Mouse (Mus musculus) heart, embryonic 14.5 days (tissue): ENCODE data around the gene Exoc2. TPM values are rescaled to one million over a fixed set of nuclear protein-coding genes. Genes with fewer than 3 reads are reported as not detected.

Source experiments
- ATAC-seq: fragments of 200-750 bp; cut with Nextera tagmentation; 2 replicates; pipeline ENCODE4 v1.8.0; 2017; ENCODE audit warnings: low read depth, moderate TSS enrichment; ENCODE audit not compliant: insufficient number of reproducible peaks, insufficient read depth, low FRiP score
- H3K27ac ChIP-seq, 2 experiments: fragments of 200-500 bp in 1 of 2; fragments of 300-500 bp in 1 of 2; sonication (generic) in 1 of 2; replicated peaks in 1 of 2; 2 replicates each; pipeline ENCODE4 v1.5.1; 2012 to 2014; ENCODE audit warnings: low read depth in 2 of 2, low read length in 2 of 2, control low read depth in 1 of 2, mild to moderate bottlenecking in 1 of 2, mixed read lengths in 1 of 2; ENCODE audit not compliant: control insufficient read depth in 1 of 2, insufficient read depth in 1 of 2
- H3K27me3 ChIP-seq: fragments of 300-500 bp; sonication (generic); 2 replicates; pipeline ENCODE4 v1.6.1; 2014; ENCODE audit warnings: mild to moderate bottlenecking, low read length, control low read depth; ENCODE audit not compliant: control insufficient read depth, insufficient read depth
- H3K36me3 ChIP-seq: fragments of 300-500 bp; sonication (generic); 2 replicates; pipeline ENCODE4 v1.6.1; 2014; ENCODE audit warnings: mild to moderate bottlenecking, control low read depth, low read length, mixed read lengths; ENCODE audit not compliant: control insufficient read depth, insufficient read depth
- H3K4me1 ChIP-seq, 2 experiments: fragments of 200-500 bp in 1 of 2; fragments of 300-500 bp in 1 of 2; sonication (generic) in 1 of 2; 2 replicates each; pipeline ENCODE4 v1.6.1; 2012 to 2014; ENCODE audit warnings: low read length in 2 of 2, control low read depth in 1 of 2, mixed read lengths in 1 of 2; ENCODE audit not compliant: control insufficient read depth in 2 of 2, insufficient read depth in 2 of 2
- H3K4me2 ChIP-seq: fragments of 300-500 bp; sonication (generic); 2 replicates; pipeline ENCODE4 v1.6.1; 2014; ENCODE audit warnings: mild to moderate bottlenecking, low read length
- H3K4me3 ChIP-seq, 2 experiments: fragments of 200-500 bp in 1 of 2; fragments of 300-500 bp in 1 of 2; sonication (generic) in 1 of 2; 2 replicates each; pipeline ENCODE4 v1.5.1; 2012 to 2014; ENCODE audit warnings: low read length in 2 of 2, mild to moderate bottlenecking in 2 of 2, control low read depth in 1 of 2, low read depth in 1 of 2, moderate library complexity in 1 of 2; ENCODE audit not compliant: control insufficient read depth in 1 of 2, insufficient read depth in 1 of 2
- H3K9ac ChIP-seq: fragments of 300-500 bp; sonication (generic); 2 replicates; pipeline ENCODE4 v1.6.1; 2014; ENCODE audit warnings: mild to moderate bottlenecking, low read length
- H3K9me3 ChIP-seq: fragments of 300-500 bp; sonication (generic); 2 replicates; pipeline ENCODE4 v1.6.1; 2016; ENCODE audit warnings: low read length, control low read depth; ENCODE audit not compliant: control insufficient read depth
- WGBS: fragments of 180-500 bp; shearing (Covaris S2); extraction: QIAGEN DNeasy Blood & Tissue Kit; methylation state at CpG from one replicate; pipeline ENCODE4 v1.1.7; 2014; 5-methylcytosine and 5-hydroxymethylcytosine counted together
- polyA plus RNA-seq: library from polyadenylated mRNA; unstranded; fragments of >200 nt; fragmentation: Nextera tagmentation; extraction: Ambion mirVana; gene quantifications from 2 replicates; pipeline ENCODE4 v1.2.1, GENCODE M21; 2014

Exoc2 gene
- polyA plus RNA-seq, 1 experiment from 2014 or later = 23.9 TPM

DNA sequence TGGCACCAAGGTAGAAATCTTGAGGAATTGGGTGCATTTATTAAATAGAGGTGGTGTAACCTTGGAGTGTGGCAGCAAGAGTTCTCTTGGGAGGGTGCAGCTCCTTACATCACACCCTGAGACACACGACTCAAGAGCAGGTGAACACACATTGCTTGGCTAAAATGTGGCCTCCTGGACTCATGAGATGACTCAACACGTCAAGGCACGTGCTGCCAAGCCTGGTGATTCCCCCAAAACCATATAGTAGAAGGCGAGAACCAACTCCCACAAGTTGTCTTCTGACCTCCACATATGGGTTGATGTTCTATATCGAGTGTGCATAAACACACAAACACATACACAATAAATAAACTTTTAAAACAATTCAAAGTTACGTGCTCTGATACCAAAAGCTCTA lies 25.9 kb upstream of the Exoc2 start:
- Histone ChIP-seq H3K4me3 (no peak overlapping the region), H3K4me2 (no peak overlapping the region), H3K9me3 (no peaks in the 10 kb centered on the region), H3K36me3 (no peaks in the 10 kb centered on the region), H3K4me1 (no peaks in the 10 kb centered on the region; a peak in 1 of 4 replicates), H3K9ac (no peak overlapping the region), H3K27me3 (no peaks in the 10 kb centered on the region), H3K27ac (no peak overlapping the region)
- WGBS = 76% methylated on average over 6 of the region's 6 CpGs
- ATAC-seq = no peak

DNA sequence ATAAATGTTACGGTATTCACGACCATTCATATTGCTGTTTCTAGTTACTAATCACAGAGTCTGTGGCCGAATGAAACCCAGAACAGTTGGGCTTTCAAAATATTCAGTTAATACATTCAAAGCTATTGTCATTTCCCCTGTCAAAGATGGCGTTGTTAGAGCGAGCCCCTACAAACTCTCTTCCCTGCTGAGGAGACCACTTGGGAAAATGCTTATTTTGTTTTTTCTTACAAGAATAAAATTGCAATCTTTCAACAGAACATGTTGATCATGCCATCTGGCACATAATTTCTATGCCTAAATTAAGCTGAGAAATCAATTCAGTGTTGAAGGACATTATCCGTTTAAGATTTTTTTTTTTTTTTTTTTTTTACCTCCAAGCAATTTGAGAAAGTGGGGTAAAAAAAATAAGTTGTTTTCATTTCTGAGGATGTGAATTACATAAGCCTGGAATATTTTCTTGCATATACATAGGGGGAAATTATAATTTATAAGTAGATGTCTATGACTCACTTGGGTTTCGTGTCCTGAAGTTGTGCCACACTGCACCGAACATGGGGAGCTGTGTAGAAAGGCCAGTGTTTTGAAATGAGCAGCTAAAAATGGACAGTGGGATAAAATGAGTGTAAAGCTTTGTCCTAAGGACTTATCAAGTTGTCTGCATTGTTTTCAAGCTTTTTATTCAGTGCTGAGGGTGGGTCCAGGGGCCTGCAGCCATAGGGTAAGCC lies 23.8 kb upstream of the Exoc2 start:
- H3K9me3 ChIP-seq = no peaks in the 10 kb centered on the region
- H3K27me3 ChIP-seq = no peaks in the 10 kb centered on the region
- WGBS = 86% methylated on average over 8 of the region's 8 CpGs
- H3K27ac ChIP-seq = no peak overlapping the region
- H3K4me2 ChIP-seq = no peak overlapping the region
- no peak overlapping the region for H3K4me3 ChIP-seq
- no peaks in the 10 kb centered on the region for H3K4me1 ChIP-seq
- H3K36me3 ChIP-seq = no peaks in the 10 kb centered on the region
- ATAC-seq = no peak
- no peak overlapping the region for H3K9ac ChIP-seq

DNA sequence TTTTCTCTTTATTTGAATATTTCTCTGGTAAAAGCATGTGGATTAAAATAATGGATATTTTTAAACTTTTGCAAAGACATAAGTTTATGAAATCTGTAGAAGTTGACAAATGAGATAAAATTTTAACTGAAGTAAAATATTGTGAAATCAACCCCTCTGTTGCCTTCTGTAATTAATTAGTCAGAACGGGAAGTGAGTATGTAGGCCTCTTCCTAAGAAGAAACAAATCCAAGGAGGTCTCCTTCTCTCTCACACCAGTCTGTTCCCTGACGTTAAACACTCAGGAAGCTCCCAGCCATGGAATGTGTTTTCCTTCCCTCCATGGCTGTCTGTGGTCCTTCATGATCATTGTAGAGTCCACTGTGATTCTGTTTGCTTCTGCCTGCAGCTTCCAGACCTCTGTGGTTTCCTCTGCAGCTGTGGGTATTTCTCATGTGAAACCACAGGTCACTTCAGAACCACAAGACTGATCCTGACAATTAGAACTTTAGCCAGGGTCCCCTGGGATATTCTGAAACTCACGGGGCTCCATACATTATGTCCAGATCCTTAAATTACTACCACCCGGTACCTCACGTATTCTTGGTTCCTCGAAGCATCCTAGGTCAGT lies 20.5 kb upstream of the Exoc2 start:
- Histone ChIP-seq H3K4me1 (no peaks in the 10 kb centered on the region), H3K27me3 (no peaks in the 10 kb centered on the region), H3K4me2 (no peak overlapping the region), H3K4me3 (no peak overlapping the region), H3K27ac (no peak overlapping the region), H3K36me3 (no peaks in the 10 kb centered on the region), H3K9ac (no peak overlapping the region), H3K9me3 (no peaks in the 10 kb centered on the region)
- WGBS = 70% methylated on average over 6 of the region's 6 CpGs
- ATAC-seq = no peak

DNA sequence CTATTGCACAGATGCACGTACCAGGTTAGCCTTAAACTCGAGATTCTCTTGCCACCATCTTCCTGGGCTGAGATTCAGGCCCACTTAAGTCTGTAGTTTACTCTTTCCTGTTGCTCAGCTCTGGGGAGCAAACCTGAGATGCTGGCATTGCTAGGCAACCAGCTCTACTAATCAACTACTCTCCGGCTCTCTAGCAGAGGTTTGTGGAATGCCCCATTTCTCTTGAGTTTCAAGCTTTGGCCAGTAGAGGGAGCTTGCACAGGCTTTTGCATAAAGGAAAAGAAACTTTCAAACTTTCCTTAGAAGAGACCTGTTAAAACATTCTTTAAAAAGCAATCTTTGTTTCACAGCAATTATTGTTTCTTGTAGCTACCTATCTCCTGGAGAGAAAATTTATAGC lies 19.9 kb upstream of the Exoc2 start:
- no peak overlapping the region for H3K4me3 ChIP-seq
- H3K4me2 ChIP-seq = no peak overlapping the region
- WGBS = 38% methylated on average over 3 of the region's 3 CpGs
- no peak overlapping the region for H3K9ac ChIP-seq
- H3K27me3 ChIP-seq = no peaks in the 10 kb centered on the region
- no peaks in the 10 kb centered on the region for H3K9me3 ChIP-seq
- H3K27ac ChIP-seq = no peak overlapping the region
- H3K4me1 ChIP-seq = no peaks in the 10 kb centered on the region
- H3K36me3 ChIP-seq = no peaks in the 10 kb centered on the region
- no peak for ATAC-seq

DNA sequence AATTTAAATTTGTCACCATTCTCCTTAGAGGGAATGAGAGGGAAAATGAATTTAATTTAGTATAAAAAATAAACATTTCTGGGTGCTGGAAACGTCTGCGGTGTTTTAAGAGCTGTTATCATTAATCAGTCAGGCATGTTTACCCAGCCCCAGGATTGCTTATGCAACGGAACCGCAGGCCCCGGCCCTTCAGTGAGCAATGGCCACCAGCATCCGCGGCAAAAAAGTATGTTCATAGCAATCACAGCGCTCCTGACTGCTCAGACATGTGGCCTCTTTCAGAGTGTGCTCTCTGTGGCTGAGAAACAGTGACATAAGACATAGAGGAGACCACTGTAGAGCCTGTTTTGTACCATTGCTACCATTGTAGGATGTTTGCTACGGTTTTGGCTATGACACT lies 16.3 kb upstream of the Exoc2 start:
- ATAC-seq = no peak
- H3K27ac ChIP-seq = no peak overlapping the region
- WGBS = 66% methylated on average over 9 of the region's 9 CpGs
- H3K36me3 ChIP-seq = no peaks in the 10 kb centered on the region
- no peak overlapping the region for H3K9ac ChIP-seq
- no peaks in the 10 kb centered on the region for H3K9me3 ChIP-seq
- no peaks in the 10 kb centered on the region for H3K27me3 ChIP-seq
- no peak overlapping the region for H3K4me2 ChIP-seq
- no peak overlapping the region for H3K4me3 ChIP-seq
- H3K4me1 ChIP-seq = peaks cover 4% of the 10 kb centered on the region in 2 experiments; a peak in 2 of 4 replicates

DNA sequence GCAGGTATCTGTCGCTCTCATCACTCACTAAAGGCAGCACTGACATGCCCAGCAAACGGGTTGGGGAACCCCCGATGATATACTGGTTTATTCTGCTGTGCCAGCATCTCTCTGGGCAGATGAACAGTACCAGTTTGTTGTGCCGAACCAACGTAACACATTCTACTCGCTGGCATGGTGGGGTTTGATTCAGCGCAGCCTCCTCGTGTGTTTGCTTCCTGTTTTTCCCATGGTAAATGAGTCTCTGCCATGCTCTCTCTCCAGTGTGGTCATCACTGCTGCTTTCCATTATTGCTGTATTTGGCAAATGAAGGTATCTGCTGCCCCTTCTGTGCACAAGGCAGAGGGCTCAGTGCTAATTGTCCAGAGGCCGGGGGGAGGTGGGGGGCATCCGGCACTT lies 15.8 kb upstream of the Exoc2 start:
- no peak overlapping the region for H3K9ac ChIP-seq
- no peak overlapping the region for H3K4me3 ChIP-seq
- H3K4me1 ChIP-seq = peaks cover 4 to 6% of the 10 kb centered on the region in 2 experiments; a peak in 2 of 4 replicates
- no peaks in the 10 kb centered on the region for H3K9me3 ChIP-seq
- no peak for ATAC-seq
- H3K27ac ChIP-seq = no peak overlapping the region
- WGBS = 80% methylated on average over 10 of the region's 10 CpGs
- no peaks in the 10 kb centered on the region for H3K27me3 ChIP-seq
- no peak overlapping the region for H3K4me2 ChIP-seq
- no peaks in the 10 kb centered on the region for H3K36me3 ChIP-seq

DNA sequence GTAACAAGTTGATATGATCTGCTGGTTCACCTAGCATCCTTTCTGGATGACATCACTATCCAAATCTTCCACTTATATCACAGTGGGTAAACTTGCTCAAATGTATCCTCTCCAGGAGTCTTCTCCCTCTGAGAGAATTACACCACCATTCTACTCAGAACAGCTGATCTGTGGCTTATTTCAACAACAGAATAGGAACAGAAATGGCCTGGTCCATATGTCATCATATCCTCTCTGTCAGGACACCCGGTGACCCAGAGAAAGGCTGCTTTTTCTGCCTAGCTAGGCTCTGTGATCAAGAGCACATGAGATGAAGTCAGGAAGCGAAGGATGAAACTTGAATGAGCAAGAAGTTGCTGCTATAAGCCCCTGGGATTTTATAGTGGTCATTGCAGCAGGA lies 13.8 kb upstream of the Exoc2 start:
- peaks cover 4 to 6% of the 10 kb centered on the region in 2 experiments; a peak in 2 of 4 replicates for H3K4me1 ChIP-seq
- H3K36me3 ChIP-seq = no peaks in the 10 kb centered on the region
- H3K4me3 ChIP-seq = no peak overlapping the region
- 82% methylated on average over 2 of the region's 2 CpGs for WGBS
- no peak overlapping the region for H3K9ac ChIP-seq
- no peak overlapping the region for H3K4me2 ChIP-seq
- no peak for ATAC-seq
- no peaks in the 10 kb centered on the region for H3K27me3 ChIP-seq
- H3K9me3 ChIP-seq = no peaks in the 10 kb centered on the region
- H3K27ac ChIP-seq = no peak overlapping the region
